ENCODE assay signal across 13 mouse cellular contexts in the genomic region with DNA sequence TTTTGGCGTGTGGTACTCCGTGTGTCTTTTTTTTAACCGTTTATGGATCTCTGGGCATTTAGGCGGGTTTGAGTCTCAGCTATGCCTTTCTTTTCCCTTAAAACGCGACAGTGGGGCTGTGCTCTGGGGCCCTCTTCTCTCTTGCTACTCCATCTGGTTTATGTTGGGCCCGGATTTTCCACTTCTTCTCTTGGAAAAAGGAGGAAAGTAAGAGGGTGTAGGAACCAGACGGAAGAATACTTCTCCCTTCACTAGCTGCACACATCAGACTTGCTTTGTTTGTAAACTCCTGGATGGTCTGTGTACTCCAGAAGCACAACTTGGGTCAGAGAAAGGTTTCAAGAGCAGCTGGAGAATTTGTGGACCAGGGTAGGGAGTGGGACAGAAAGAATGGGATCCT. TPM values are rescaled to one million over a fixed set of nuclear protein-coding genes. Genes with fewer than 3 reads are reported as not detected.
A peak's percentile ranks its signal among the peaks of the same experiment; 100 is the strongest.
DNase-seq lines count a peak whose midpoint lies in the region; ATAC-seq and TF ChIP-seq lines count a peak whose summit lies in the region.
"Had no signal": no experiment of that assay in that cellular context is flagged by ENCODE, and none has a peak within 500 bp of the region (broad histone marks: within the 10 kb centered on the region; RNA-seq: fewer than 3 reads in every experiment).

No protein-coding gene starts in this region.

- no peak overlapping the region for H3K9ac ChIP-seq in heart, embryonic 13.5 days
- H3K9ac ChIP-seq in heart, adult 2 months (ENCODE audit: low read depth, low read length) = no peak overlapping the region
- H3K9ac ChIP-seq in midbrain, embryonic 14.5 days (replicated peaks; ENCODE audit: low read length) = no peak overlapping the region
- no peak overlapping the region for H3K9ac ChIP-seq in midbrain, embryonic 13.5 days (replicated peaks)
- H3K9ac ChIP-seq in limb, embryonic 12.5 days (replicated peaks) = no peak overlapping the region
- no peak overlapping the region for H3K9ac ChIP-seq in stomach, embryonic 16.5 days (ENCODE audit: low read length)

- peaks cover 98% of the 10 kb centered on the region for H3K27me3 ChIP-seq in heart, embryonic 13.5 days (replicated peaks)
- peaks cover 50% of the 10 kb centered on the region for H3K27me3 ChIP-seq in heart, adult 2 months (ENCODE audit: control insufficient read depth, insufficient read depth, low read length)
- peaks cover 93% of the 10 kb centered on the region for H3K27me3 ChIP-seq in midbrain, embryonic 14.5 days (ENCODE audit: control insufficient read depth, insufficient read depth, low read length)
- peaks cover 97% of the 10 kb centered on the region for H3K27me3 ChIP-seq in midbrain, embryonic 13.5 days
- H3K27me3 ChIP-seq in limb, embryonic 12.5 days = peaks cover 99% of the 10 kb centered on the region
- peaks cover 81% of the 10 kb centered on the region for H3K27me3 ChIP-seq in stomach, embryonic 16.5 days (ENCODE audit: control insufficient read depth, insufficient read depth, low read length)

- H3K36me3 ChIP-seq in heart, embryonic 13.5 days = no peaks in the 10 kb centered on the region
- H3K36me3 ChIP-seq in heart, adult 2 months (ENCODE audit: control insufficient read depth, insufficient read depth, low read length) = no peaks in the 10 kb centered on the region
- no peaks in the 10 kb centered on the region for H3K36me3 ChIP-seq in midbrain, embryonic 14.5 days (ENCODE audit: control insufficient read depth, insufficient read depth, low read length)
- H3K36me3 ChIP-seq in midbrain, embryonic 13.5 days = no peaks in the 10 kb centered on the region
- H3K36me3 ChIP-seq in limb, embryonic 12.5 days = no peaks in the 10 kb centered on the region
- no peaks in the 10 kb centered on the region for H3K36me3 ChIP-seq in stomach, embryonic 16.5 days (ENCODE audit: control insufficient read depth, insufficient read depth, low read length)
- H3K36me3 ChIP-seq: forebrain, embryonic 10.5 days had no signal

- peak overlapping the region; percentile 49 for H3K4me3 ChIP-seq in heart, embryonic 13.5 days
- H3K4me3 ChIP-seq in heart, adult 2 months = no peak overlapping the region
- H3K4me3 ChIP-seq in midbrain, embryonic 14.5 days (replicated peaks; ENCODE audit: low read depth, low read length) = no peak overlapping the region
- no peak overlapping the region for H3K4me3 ChIP-seq in midbrain, embryonic 13.5 days (replicated peaks)
- peak overlapping the region; percentile 42; the same call in 1 of the 2 replicates for H3K4me3 ChIP-seq in limb, embryonic 12.5 days (replicated peaks)
- no peak overlapping the region for H3K4me3 ChIP-seq in stomach, embryonic 16.5 days (replicated peaks; ENCODE audit: low read length)

- ATAC-seq in heart, embryonic 13.5 days (ENCODE audit: extremely low read depth, insufficient number of reproducible peaks, low FRiP score, low TSS enrichment) = no peak
- no peak for ATAC-seq in midbrain, embryonic 14.5 days (ENCODE audit: low FRiP score, low TSS enrichment)
- ATAC-seq in midbrain, embryonic 13.5 days = no peak
- ATAC-seq in limb, embryonic 12.5 days (ENCODE audit: insufficient number of reproducible peaks, insufficient read depth, low FRiP score, low TSS enrichment, low read depth) = no peak
- ATAC-seq in stomach, embryonic 16.5 days (ENCODE audit: insufficient read depth, low FRiP score) = no peak

- 4% methylated on average over 8 of the region's 8 CpGs for WGBS in heart, embryonic 13.5 days
- WGBS in heart, adult 2 months = 9% methylated on average over 8 of the region's 8 CpGs
- WGBS in midbrain, embryonic 14.5 days = 2% methylated on average over 8 of the region's 8 CpGs
- WGBS in midbrain, embryonic 13.5 days = 3% methylated on average over 8 of the region's 8 CpGs
- WGBS in limb, embryonic 12.5 days = 2% methylated on average over 8 of the region's 8 CpGs
- 7% methylated on average over 8 of the region's 8 CpGs for WGBS in stomach, embryonic 16.5 days

- H3K79me2 ChIP-seq in heart, adult 2 months (replicated peaks; ENCODE audit: control insufficient read depth, insufficient read depth, low read length) = no peaks in the 10 kb centered on the region

- H3K9me3 ChIP-seq in heart, embryonic 13.5 days = no peaks in the 10 kb centered on the region
- no peaks in the 10 kb centered on the region for H3K9me3 ChIP-seq in midbrain, embryonic 14.5 days (ENCODE audit: control insufficient read depth, low read length)
- no peaks in the 10 kb centered on the region for H3K9me3 ChIP-seq in midbrain, embryonic 13.5 days
- H3K9me3 ChIP-seq in limb, embryonic 12.5 days = no peaks in the 10 kb centered on the region
- H3K9me3 ChIP-seq in stomach, embryonic 16.5 days (replicated peaks; ENCODE audit: control insufficient read depth, low read length) = no peaks in the 10 kb centered on the region
- H3K9me3 ChIP-seq: forebrain, embryonic 10.5 days had no signal

- no peak for TF ChIP-seq CTCF in heart, adult 2 months (IDR thresholded peaks at IDR 0.05)

- DNase-seq in heart, adult 2 months = no peak
- peak; percentile 27 for DNase-seq in midbrain, embryonic 14.5 days
- no peak for DNase-seq in ovary, postnatal 36 days (ENCODE audit: low spot score)
- no peak for DNase-seq in thymus, postnatal 25 days
- DNase-seq: right cerebral cortex, postnatal 14 days; thymus, adult 18-20 months had no signal

- H3K27ac ChIP-seq in heart, embryonic 13.5 days (replicated peaks) = no peak overlapping the region
- H3K27ac ChIP-seq in heart, adult 2 months = no peak overlapping the region
- H3K27ac ChIP-seq in midbrain, embryonic 14.5 days (replicated peaks; ENCODE audit: low read depth, low read length) = no peak overlapping the region
- no peak overlapping the region for H3K27ac ChIP-seq in midbrain, embryonic 13.5 days
- no peak overlapping the region for H3K27ac ChIP-seq in limb, embryonic 12.5 days
- no peak overlapping the region for H3K27ac ChIP-seq in stomach, embryonic 16.5 days (ENCODE audit: low read length)
- H3K27ac ChIP-seq: forebrain, embryonic 10.5 days had no signal

- TF ChIP-seq EP300 in heart, adult 2 months (IDR thresholded peaks at IDR 0.05; ENCODE audit: insufficient read depth, low read depth, low read length) = no peak

- intact Hi-C loops in heart, adult 2 months (cut with DNase I) = loop anchor here (10.0 kb wide), 1 partner anchor 482 kb away; a partner anchor contains a TSS

- peaks cover 35% of the 10 kb centered on the region for H3K4me1 ChIP-seq in heart, embryonic 13.5 days
- H3K4me1 ChIP-seq in heart, adult 2 months (ENCODE audit: control insufficient read depth, insufficient read depth, low read length) = no peaks in the 10 kb centered on the region; the same call in 1 of the 2 replicates
- 0 out of 2 replicates have a peak, but pooled peaks cover 4% of the 10 kb centered on the region for H3K4me1 ChIP-seq in midbrain, embryonic 14.5 days (ENCODE audit: control insufficient read depth, insufficient read depth, low read length)
- peaks cover 22% of the 10 kb centered on the region for H3K4me1 ChIP-seq in midbrain, embryonic 13.5 days (replicated peaks)
- peaks cover 29% of the 10 kb centered on the region for H3K4me1 ChIP-seq in limb, embryonic 12.5 days (replicated peaks)
- H3K4me1 ChIP-seq in stomach, embryonic 16.5 days (ENCODE audit: control insufficient read depth, insufficient read depth, low read length) = peaks cover 12% of the 10 kb centered on the region

- no peak for TF ChIP-seq POLR2A in heart, adult 2 months (IDR thresholded peaks at IDR 0.05; ENCODE audit: insufficient read depth, low read depth, low read length)

- peak overlapping the region; percentile 72 for H3K4me2 ChIP-seq in heart, embryonic 13.5 days
- no peak overlapping the region for H3K4me2 ChIP-seq in midbrain, embryonic 14.5 days (ENCODE audit: low read length)
- no peak overlapping the region for H3K4me2 ChIP-seq in midbrain, embryonic 13.5 days (replicated peaks)
- peak overlapping the region; percentile 67; the same call in 1 of the 2 replicates for H3K4me2 ChIP-seq in limb, embryonic 12.5 days
- H3K4me2 ChIP-seq in stomach, embryonic 16.5 days (ENCODE audit: low read depth, low read length) = peak overlapping the region; percentile 54; the same call in 1 of the 2 replicates

RNA-seq across cellular contexts. Expression of a gene that starts 1.5 kb away (rescaled TPM):
- not detected in 2 replicates for polyA plus RNA-seq in heart, embryonic 13.5 days (2015; fragmentation: Nextera tagmentation; extraction: Ambion mirVana)
- total RNA-seq in heart, adult 2 months (2021) = under 1 TPM in 1 of 2 experiments, not detected in 1; 0.14 TPM
- polyA plus RNA-seq in heart, adult 2 months (2012; rRNA removed) = not detected in 2 replicates
- 0.49 and 0.65 TPM in 2 replicates for polyA plus RNA-seq in midbrain, embryonic 14.5 days (2014; fragmentation: Nextera tagmentation; extraction: Ambion mirVana)
- polyA plus RNA-seq in midbrain, embryonic 13.5 days (2015; fragmentation: Nextera tagmentation; extraction: Ambion mirVana) = 0.13 TPM in 2 replicates
- polyA plus RNA-seq in limb, embryonic 12.5 days (2016; fragmentation: Nextera tagmentation; extraction: Ambion mirVana) = 2.8 and 3.1 TPM in 2 replicates
- not detected in 2 replicates for polyA plus RNA-seq in stomach, embryonic 16.5 days (2015; fragmentation: Nextera tagmentation; extraction: Ambion mirVana)
- total RNA-seq: left cerebral cortex, postnatal 10 days had no signal
- polyA plus RNA-seq: forebrain, embryonic 10.5 days; large intestine, adult 2 months had no signal

Comparison
In these comparisons a context has a peak if more than half of its experiments do, and no peak if none do; other contexts are left out.
1. H3K4me3 ChIP-seq: peak in heart, embryonic 13.5 days (single experiment) and limb, embryonic 12.5 days (single experiment); none in heart, adult 2 months (single experiment), midbrain, embryonic 14.5 days (single experiment), midbrain, embryonic 13.5 days (single experiment) and stomach, embryonic 16.5 days (single experiment).
2. H3K4me2 ChIP-seq: peak in heart, embryonic 13.5 days (single experiment), limb, embryonic 12.5 days (single experiment) and stomach, embryonic 16.5 days (single experiment); none in midbrain, embryonic 14.5 days (single experiment) and midbrain, embryonic 13.5 days (single experiment).